Mouse (Mus musculus): Measurements from ENCODE around the gene Gm20696. TPM values are rescaled to one million over a fixed set of nuclear protein-coding genes. Genes with fewer than 3 reads are reported as not detected.

Gm20696 gene
- polyA plus RNA-seq, 1 experiment = 2.8 TPM

DNA sequence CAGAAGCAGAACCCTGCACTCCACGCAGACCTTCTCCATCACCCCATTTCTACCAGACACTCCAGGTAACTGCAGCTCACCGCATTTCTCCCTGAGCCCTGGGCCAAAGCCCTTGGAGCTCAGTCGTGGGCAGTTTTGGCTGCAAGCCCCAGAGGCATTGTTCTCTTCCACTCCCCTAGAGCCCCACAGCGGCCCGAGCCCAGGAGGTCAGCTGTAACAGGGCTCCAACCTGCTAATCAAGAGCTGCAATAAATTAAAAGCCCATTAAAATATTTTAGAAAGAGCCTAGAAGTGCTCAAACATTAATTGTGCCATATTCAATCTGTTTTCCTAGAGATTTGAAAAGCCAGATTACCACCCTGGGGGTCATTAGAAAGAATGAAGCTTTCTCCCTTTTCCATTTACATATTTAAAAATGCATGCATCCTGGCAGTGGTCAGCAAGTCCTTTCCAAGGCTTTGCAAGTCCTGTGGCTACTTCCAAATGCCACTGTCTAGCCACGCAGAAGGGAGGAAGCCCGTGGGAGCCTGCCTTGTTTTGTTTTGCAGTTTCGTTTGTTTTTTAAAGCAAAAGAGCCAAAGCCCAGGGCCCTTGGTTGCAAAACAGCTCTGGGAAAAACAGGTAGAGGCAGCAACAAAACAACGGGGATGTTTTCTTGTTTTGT lies 227.3 kb downstream of the Gm20696 start:
- Histone ChIP-seq H3K4me1 (ENCODE audit: control insufficient read depth, insufficient read depth, low read length) (no peaks in the 10 kb centered on the region; the same call in 1 of the 2 replicates), H3K4me3 (replicated peaks; ENCODE audit: insufficient read depth, low read depth, low read length) (no peak overlapping the region), H3K27ac (ENCODE audit: insufficient read depth, low read length) (no peak overlapping the region), H3K27me3 (ENCODE audit: control insufficient read depth, insufficient read depth, low read length) (no peaks in the 10 kb centered on the region)
- peak in 1 of 2 experiments; percentile 18 for DNase-seq
- TF ChIP-seq CTCF (IDR thresholded peaks at IDR 0.05; ENCODE audit: borderline replicate concordance, insufficient read depth, low read depth, low read length) = no peak
- no peak for TF ChIP-seq POLR2A (IDR thresholded peaks at IDR 0.05; ENCODE audit: borderline replicate concordance, insufficient read depth, low read length)
- 44% methylated on average over 9 of the region's 9 CpGs for WGBS

DNA sequence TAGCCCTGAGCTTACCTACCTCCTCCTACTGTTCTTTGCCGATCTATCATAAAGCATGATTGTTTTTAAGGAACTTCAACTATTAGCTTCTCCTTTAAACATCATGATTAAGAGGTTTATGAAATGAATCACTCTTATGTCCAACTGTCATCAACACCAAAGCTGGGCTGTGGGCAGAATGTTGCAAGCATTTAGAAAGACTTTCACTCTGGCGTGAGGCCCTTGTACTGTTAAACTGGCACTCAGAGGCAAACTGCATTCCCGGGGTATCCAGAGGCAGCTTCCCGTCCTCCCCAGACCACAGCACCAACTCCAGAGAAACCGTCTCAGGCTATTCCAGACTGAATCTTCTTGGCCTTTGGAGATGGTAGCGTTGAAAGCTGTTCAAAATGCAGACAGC lies 230.2 kb downstream of the Gm20696 start:
- H3K4me3 ChIP-seq (replicated peaks; ENCODE audit: insufficient read depth, low read depth, low read length) = no peak overlapping the region
- no peaks in the 10 kb centered on the region for H3K27me3 ChIP-seq (ENCODE audit: control insufficient read depth, insufficient read depth, low read length)
- 88% methylated on average over 6 of the region's 6 CpGs for WGBS
- H3K4me1 ChIP-seq (ENCODE audit: control insufficient read depth, insufficient read depth, low read length) = no peaks in the 10 kb centered on the region; the same call in 1 of the 2 replicates
- no peak for DNase-seq
- TF ChIP-seq POLR2A (IDR thresholded peaks at IDR 0.05; ENCODE audit: borderline replicate concordance, insufficient read depth, low read length) (no peak), CTCF (IDR thresholded peaks at IDR 0.05; ENCODE audit: borderline replicate concordance, insufficient read depth, low read depth, low read length) (no peak)
- no peak overlapping the region for H3K27ac ChIP-seq (ENCODE audit: insufficient read depth, low read length)

DNA sequence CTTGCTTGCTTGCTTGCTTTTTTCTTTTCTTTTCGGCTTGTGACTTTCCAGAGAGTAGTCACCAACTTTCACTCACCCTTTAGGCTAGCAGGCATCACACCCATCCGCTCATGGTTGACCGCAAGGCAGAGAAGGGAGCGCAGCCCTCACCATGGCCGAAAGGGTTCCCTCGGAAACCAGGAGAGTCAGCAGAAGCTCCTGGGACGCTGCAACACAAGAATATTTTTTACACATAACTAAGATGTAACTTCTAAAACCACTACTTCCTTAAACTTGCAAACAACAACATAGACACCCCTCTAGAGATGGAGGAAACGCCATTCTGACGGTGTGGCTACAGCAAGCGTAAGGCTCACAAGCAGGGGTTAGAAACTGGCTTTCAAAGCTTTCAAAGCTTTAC lies 231.5 kb downstream of the Gm20696 start:
- DNase-seq = no peak
- TF ChIP-seq POLR2A (IDR thresholded peaks at IDR 0.05; ENCODE audit: borderline replicate concordance, insufficient read depth, low read length) = no peak
- TF ChIP-seq CTCF (IDR thresholded peaks at IDR 0.05; ENCODE audit: borderline replicate concordance, insufficient read depth, low read depth, low read length) = no peak
- H3K4me1 ChIP-seq (ENCODE audit: control insufficient read depth, insufficient read depth, low read length) = no peaks in the 10 kb centered on the region; the same call in 1 of the 2 replicates
- H3K27ac ChIP-seq (ENCODE audit: insufficient read depth, low read length) = no peak overlapping the region
- WGBS = 95% methylated on average over 10 of the region's 10 CpGs
- no peak overlapping the region for H3K4me3 ChIP-seq (replicated peaks; ENCODE audit: insufficient read depth, low read depth, low read length)
- no peaks in the 10 kb centered on the region for H3K27me3 ChIP-seq (ENCODE audit: control insufficient read depth, insufficient read depth, low read length)

DNA sequence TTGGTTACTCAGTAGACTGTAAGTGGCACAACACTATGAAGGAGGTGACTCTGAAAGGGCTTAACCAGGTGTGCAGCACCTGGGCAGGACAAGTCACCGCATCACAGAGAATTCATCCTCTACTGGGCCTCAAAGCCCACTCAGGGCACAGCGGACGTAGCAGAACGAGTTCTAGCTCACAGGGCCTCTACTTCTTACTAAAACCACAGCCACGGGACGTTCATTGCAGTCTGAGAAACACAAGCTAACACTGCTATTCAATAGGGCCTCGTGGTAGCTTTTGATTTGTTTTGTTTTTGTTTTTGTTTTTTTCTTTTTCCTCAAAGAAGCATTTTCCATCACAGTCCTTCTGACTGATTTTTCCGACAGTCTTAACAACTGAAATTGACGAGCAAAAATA lies 233.6 kb downstream of the Gm20696 start:
- Histone ChIP-seq H3K4me3 (replicated peaks; ENCODE audit: insufficient read depth, low read depth, low read length) (no peak overlapping the region), H3K4me1 (ENCODE audit: control insufficient read depth, insufficient read depth, low read length) (no peaks in the 10 kb centered on the region; the same call in 1 of the 2 replicates), H3K27me3 (ENCODE audit: control insufficient read depth, insufficient read depth, low read length) (no peaks in the 10 kb centered on the region), H3K27ac (ENCODE audit: insufficient read depth, low read length) (no peak overlapping the region)
- TF ChIP-seq CTCF (IDR thresholded peaks at IDR 0.05; ENCODE audit: borderline replicate concordance, insufficient read depth, low read depth, low read length) (no peak), POLR2A (IDR thresholded peaks at IDR 0.05; ENCODE audit: borderline replicate concordance, insufficient read depth, low read length) (no peak)
- WGBS = 96% methylated on average over 9 of the region's 9 CpGs
- no peak for DNase-seq

DNA sequence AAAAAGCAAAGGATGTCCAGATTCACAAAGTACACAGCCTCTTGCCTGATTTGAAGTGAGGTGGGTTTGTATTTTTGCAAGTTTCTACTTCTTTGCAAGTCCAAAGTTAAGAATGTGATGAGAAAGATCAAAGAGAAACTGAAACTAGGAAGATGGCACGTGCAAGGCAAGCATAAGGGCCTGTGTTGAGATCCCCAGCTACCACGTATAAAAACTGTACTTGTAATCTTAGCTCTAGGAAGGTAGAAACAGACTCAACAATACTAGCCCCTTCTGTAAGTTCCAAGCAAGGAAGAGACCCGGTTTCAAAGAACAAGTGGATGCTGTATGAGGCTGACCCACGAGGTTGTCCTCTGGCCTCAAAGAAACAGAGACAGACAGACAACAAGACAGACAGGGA lies 234.7 kb downstream of the Gm20696 start:
- no peak for TF ChIP-seq CTCF (IDR thresholded peaks at IDR 0.05; ENCODE audit: borderline replicate concordance, insufficient read depth, low read depth, low read length)
- TF ChIP-seq POLR2A (IDR thresholded peaks at IDR 0.05; ENCODE audit: borderline replicate concordance, insufficient read depth, low read length) = no peak
- no peak overlapping the region for H3K4me3 ChIP-seq (replicated peaks; ENCODE audit: insufficient read depth, low read depth, low read length)
- H3K4me1 ChIP-seq (ENCODE audit: control insufficient read depth, insufficient read depth, low read length) = no peaks in the 10 kb centered on the region; the same call in 1 of the 2 replicates
- H3K27me3 ChIP-seq (ENCODE audit: control insufficient read depth, insufficient read depth, low read length) = no peaks in the 10 kb centered on the region
- H3K27ac ChIP-seq (ENCODE audit: insufficient read depth, low read length) = no peak overlapping the region
- no peak for DNase-seq
- 75% methylated on average over 4 of the region's 4 CpGs for WGBS

DNA sequence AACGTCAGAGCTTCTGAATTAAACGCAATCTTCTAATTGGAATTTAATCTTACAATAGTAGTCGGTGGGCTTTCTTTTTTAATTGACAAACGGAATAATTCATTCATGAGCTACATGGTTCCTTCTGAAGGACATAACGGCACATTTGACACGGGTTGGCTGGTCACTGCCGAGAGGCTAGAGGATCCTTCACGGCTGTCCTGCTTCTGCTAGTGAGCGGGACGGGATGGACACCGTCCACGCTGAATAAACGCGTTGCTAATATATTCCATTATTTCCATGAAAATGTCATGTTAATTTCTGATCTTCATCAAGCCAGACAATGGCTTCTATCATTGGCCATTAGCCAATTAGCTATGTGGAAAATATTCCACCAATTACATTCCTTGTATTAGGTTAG lies 236.0 kb downstream of the Gm20696 start:
- TF ChIP-seq POLR2A (IDR thresholded peaks at IDR 0.05; ENCODE audit: borderline replicate concordance, insufficient read depth, low read length) (no peak), CTCF (IDR thresholded peaks at IDR 0.05; ENCODE audit: borderline replicate concordance, insufficient read depth, low read depth, low read length) (no peak)
- DNase-seq = no peak
- 69% methylated on average over 14 of the region's 14 CpGs for WGBS
- H3K4me1 ChIP-seq (ENCODE audit: control insufficient read depth, insufficient read depth, low read length) = no peaks in the 10 kb centered on the region; the same call in 1 of the 2 replicates
- H3K27ac ChIP-seq (ENCODE audit: insufficient read depth, low read length) = no peak overlapping the region
- no peaks in the 10 kb centered on the region for H3K27me3 ChIP-seq (ENCODE audit: control insufficient read depth, insufficient read depth, low read length)
- no peak overlapping the region for H3K4me3 ChIP-seq (replicated peaks; ENCODE audit: insufficient read depth, low read depth, low read length)

DNA sequence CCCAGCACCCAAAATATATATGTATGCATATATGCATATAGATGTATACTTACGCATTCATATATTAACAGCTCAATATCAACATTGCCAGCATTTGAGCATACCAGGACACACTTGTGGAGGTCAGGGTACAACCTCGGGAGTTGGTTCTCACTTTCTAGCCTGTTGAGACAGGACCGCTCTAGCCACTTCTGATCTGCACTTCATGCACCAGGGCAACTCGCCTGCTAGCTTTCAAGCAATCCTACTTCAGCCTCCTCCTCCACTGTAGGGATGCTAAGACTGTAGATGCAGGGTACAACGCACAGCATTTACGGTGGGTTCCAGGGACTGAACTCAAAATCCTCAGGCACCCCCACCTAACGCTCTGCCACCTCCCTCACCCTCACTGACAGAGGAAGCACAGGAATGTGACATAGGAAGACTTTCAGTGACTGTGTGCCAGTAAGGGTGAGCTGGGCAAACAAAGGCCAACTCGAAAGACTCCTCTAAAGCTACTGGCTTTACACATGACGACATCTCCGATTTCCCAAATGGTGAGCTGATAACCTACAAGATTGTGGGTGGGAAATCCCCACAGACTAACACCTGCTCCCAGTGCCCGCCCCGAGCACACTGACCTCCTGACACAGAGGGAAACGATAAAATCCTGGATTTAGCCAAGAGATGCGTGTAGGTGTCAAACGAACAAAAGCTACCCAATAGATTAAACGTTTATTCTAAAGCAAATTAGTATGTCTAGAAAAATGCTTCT lies 237.0 kb downstream of the Gm20696 start:
- no peak for TF ChIP-seq CTCF (IDR thresholded peaks at IDR 0.05; ENCODE audit: borderline replicate concordance, insufficient read depth, low read depth, low read length)
- TF ChIP-seq POLR2A (IDR thresholded peaks at IDR 0.05; ENCODE audit: borderline replicate concordance, insufficient read depth, low read length) = no peak
- Histone ChIP-seq H3K4me3 (replicated peaks; ENCODE audit: insufficient read depth, low read depth, low read length) (no peak overlapping the region), H3K27me3 (ENCODE audit: control insufficient read depth, insufficient read depth, low read length) (no peaks in the 10 kb centered on the region), H3K27ac (ENCODE audit: insufficient read depth, low read length) (no peak overlapping the region), H3K4me1 (ENCODE audit: control insufficient read depth, insufficient read depth, low read length) (no peaks in the 10 kb centered on the region; the same call in 1 of the 2 replicates)
- WGBS = 90% methylated on average over 16 of the region's 16 CpGs
- DNase-seq = no peak

DNA sequence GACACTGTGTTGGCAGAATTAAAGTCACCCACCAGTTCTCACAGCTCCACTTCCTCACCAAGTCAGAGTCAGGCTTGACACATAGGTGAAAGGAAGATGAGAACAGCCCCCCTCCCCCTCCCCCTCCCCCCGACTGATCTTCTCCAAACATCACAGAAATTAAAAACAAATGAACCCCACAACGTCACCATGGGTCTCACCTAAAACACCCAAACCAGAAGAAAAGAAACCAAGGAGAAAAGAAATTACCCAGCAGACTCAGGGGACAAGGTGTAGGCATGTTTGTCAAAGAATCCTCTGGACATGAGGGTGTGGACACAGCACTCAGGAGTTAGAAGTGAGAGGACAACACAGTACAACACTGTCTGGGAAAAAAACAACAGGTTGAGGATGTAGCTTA lies 237.6 kb downstream of the Gm20696 start:
- TF ChIP-seq CTCF (IDR thresholded peaks at IDR 0.05; ENCODE audit: borderline replicate concordance, insufficient read depth, low read depth, low read length) (no peak), POLR2A (IDR thresholded peaks at IDR 0.05; ENCODE audit: borderline replicate concordance, insufficient read depth, low read length) (no peak)
- WGBS = 100% methylated on average over 2 of the region's 2 CpGs
- Histone ChIP-seq H3K27ac (ENCODE audit: insufficient read depth, low read length) (no peak overlapping the region), H3K4me3 (replicated peaks; ENCODE audit: insufficient read depth, low read depth, low read length) (no peak overlapping the region), H3K4me1 (ENCODE audit: control insufficient read depth, insufficient read depth, low read length) (no peaks in the 10 kb centered on the region; the same call in 1 of the 2 replicates), H3K27me3 (ENCODE audit: control insufficient read depth, insufficient read depth, low read length) (no peaks in the 10 kb centered on the region)
- no peak for DNase-seq

All from cerebellum, adult 2 months (tissue).